Mouse (Mus musculus) adrenal gland, postnatal 4 days (tissue): ENCODE results near the gene Gtpbp4. TPM values are rescaled to one million over a fixed set of nuclear protein-coding genes. Genes with fewer than 3 reads are reported as not detected.

Source experiments
- microRNA-seq: library from miRNA; unstranded; fragments of <30 nt; microRNA quantifications from one replicate; pipeline ENCODE4 v1.2.0, GENCODE M21; 2021
- total RNA-seq, 2 experiments: library from RNA; stranded (reverse); gene quantifications; 2 replicates each; pipeline ENCODE4 v1.2.3; 2021

Gene Gtpbp4
- total RNA-seq, 2 experiments from 2014 or later = 55.4 to 63.4 TPM

Small RNA genes within 50 kb of the gene (microRNA-seq; reads per million reads assigned to microRNA genes)
- not detected for gene Gm22750

Other genes with a start within 250 kb of the Gtpbp4 start
- gene Wdr37, start 124.2 kb downstream of the Gtpbp4 start, total RNA-seq = 10 to 100 TPM; 41.3 to 44.0 TPM
- 10 to 100 TPM; 20.4 to 20.5 TPM for gene Idi1, start 110.6 kb downstream of the Gtpbp4 start, total RNA-seq
- not detected for gene Gm9745, start 47.9 kb downstream of the Gtpbp4 start, total RNA-seq
- not detected for gene Idi2, start 43.2 kb downstream of the Gtpbp4 start, total RNA-seq
- 10 to 100 TPM; 80.8 to 88.5 TPM for gene Larp4b, start 97.8 kb upstream of the Gtpbp4 start, total RNA-seq